Mouse (Mus musculus) stomach, embryonic 16.5 days (tissue): ENCODE data around the gene Slc25a29. TPM values are rescaled to one million over a fixed set of nuclear protein-coding genes. Genes with fewer than 3 reads are reported as not detected.

Experiments
- microRNA counts: library from miRNA; unstranded; fragments of <30 nt; microRNA quantifications from one replicate; lab custom pipeline; 2016
- microRNA-seq: library from miRNA; unstranded; fragments of <30 nt; microRNA quantifications from one replicate; pipeline ENCODE4, GENCODE M21; 2016
- polyA plus RNA-seq: library from polyadenylated mRNA; unstranded; fragments of >200 nt; fragmentation: Nextera tagmentation; extraction: Ambion mirVana; gene quantifications from 2 replicates; pipeline ENCODE4 v1.2.1, GENCODE M21; 2015

Slc25a29 gene
- polyA plus RNA-seq, 1 experiment from 2014 or later, result 8.2 TPM

MicroRNAs encoded within 50 kb of the gene (microRNA counts, 519-probe panel; counts per million panel counts)
- microRNA mmu-miR-345-3p (lab: Ali Mortazavi, UCI) (not detected), microRNA mmu-miR-345-5p (lab: Ali Mortazavi, UCI) (2,585 counts per million, percentile 56 among the panel's probes with 10 or more counts)

Small RNAs within 50 kb of the gene (microRNA-seq; reads per million reads assigned to microRNA genes)
- gene Mir345, result 81.7 reads per million, percentile 53 among the genes with 10 or more reads in this experiment

Other genes starting within 250 kb of the Slc25a29 start
- 42.9 and 56.5 TPM in 2 replicates for gene Degs2, start 133.6 kb downstream of the Slc25a29 start, polyA plus RNA-seq
- 11.6 and 14.3 TPM in 2 replicates for gene Yy1, start 42.9 kb downstream of the Slc25a29 start, polyA plus RNA-seq
- 10.0 TPM in 2 replicates for gene Slc25a47, start 163 bp upstream of the Slc25a29 start, polyA plus RNA-seq
- 7.3 and 7.6 TPM in 2 replicates for gene Wdr25, start 57.7 kb upstream of the Slc25a29 start, polyA plus RNA-seq
- 90.5 and 102 TPM in 2 replicates for gene Wars, start 58.3 kb upstream of the Slc25a29 start, polyA plus RNA-seq
- 4.5 and 6.9 TPM in 2 replicates for gene Begain, start 232.3 kb upstream of the Slc25a29 start, polyA plus RNA-seq